Mouse (Mus musculus) R1 (cell line): Measurements from ENCODE around the gene Specc1l.
A peak's percentile ranks its signal among the peaks of the same experiment; 100 is the strongest.

ENCODE experiments used
- DNase-seq: peaks from one replicate; pipeline ENCODE4 v3.0.0-alpha.2; 2018; ENCODE audit warnings: low read depth, low spot score

Specc1l gene

GRCm38 (mm10) chr10:75224154-75224553 is 12.3 kb downstream of the Specc1l start:
- no peak for DNase-seq

GRCm38 (mm10) chr10:75224630-75225029 is 12.8 kb downstream of the Specc1l start:
- no peak for DNase-seq

GRCm38 (mm10) chr10:75227381-75227780 is 15.5 kb downstream of the Specc1l start:
- no peak for DNase-seq

- no peak for DNase-seq
Observed at GRCm38 (mm10) chr10:75230572-75230971, 18.7 kb downstream of the Specc1l start.

GRCm38 (mm10) chr10:75231876-75232275 is 20.0 kb downstream of the Specc1l start:
- no peak for DNase-seq

- DNase-seq: no peak
Observed at GRCm38 (mm10) chr10:75232612-75233155, 20.8 kb downstream of the Specc1l start.

- DNase-seq: no peak
Observed at GRCm38 (mm10) chr10:75233489-75233888, 21.6 kb downstream of the Specc1l start.

GRCm38 (mm10) chr10:75235726-75236125 is 23.9 kb downstream of the Specc1l start:
- no peak for DNase-seq

GRCm38 (mm10) chr10:75236156-75236555 is 24.3 kb downstream of the Specc1l start:
- no peak for DNase-seq

- DNase-seq: no peak
Observed at GRCm38 (mm10) chr10:75237166-75237565, 25.3 kb downstream of the Specc1l start.

GRCm38 (mm10) chr10:75240583-75241250 is 28.8 kb downstream of the Specc1l start:
- no peak for DNase-seq

GRCm38 (mm10) chr10:75245806-75246205 is 33.9 kb downstream of the Specc1l start:
- no peak for DNase-seq

GRCm38 (mm10) chr10:75246331-75246730 is 34.5 kb downstream of the Specc1l start:
- DNase-seq: no peak

GRCm38 (mm10) chr10:75251011-75251410 is 39.1 kb downstream of the Specc1l start:
- no peak for DNase-seq

- no peak for DNase-seq
Observed at GRCm38 (mm10) chr10:75252301-75253022, 40.6 kb downstream of the Specc1l start.

GRCm38 (mm10) chr10:75255091-75255490 is 43.2 kb downstream of the Specc1l start:
- DNase-seq: peak; percentile 37

- DNase-seq: no peak
Observed at GRCm38 (mm10) chr10:75257401-75257800, 45.5 kb downstream of the Specc1l start.

- peak; percentile 34 for DNase-seq
Observed at GRCm38 (mm10) chr10:75258241-75258640, 46.4 kb downstream of the Specc1l start.

- DNase-seq: peak; percentile 68
Observed at GRCm38 (mm10) chr10:75261268-75261667, 49.4 kb downstream of the Specc1l start.

- DNase-seq: no peak
Observed at GRCm38 (mm10) chr10:75264993-75265555, 53.2 kb downstream of the Specc1l start.

GRCm38 (mm10) chr10:75273020-75273419 is 61.1 kb downstream of the Specc1l start:
- DNase-seq: no peak

GRCm38 (mm10) chr10:75276427-75277013 is 64.6 kb downstream of the Specc1l start:
- no peak for DNase-seq
